In genomic region chr8:10413881-10414280, GRCm38 (mm10) we compare ENCODE assay signal across 20 mouse cellular contexts.
DNase-seq lines count a peak whose midpoint lies in the region; ATAC-seq lines count a peak whose summit lies in the region.
"Had no signal": no experiment of that assay in that cellular context is flagged by ENCODE, and none has a peak within 500 bp of the region (broad histone marks: within the 10 kb centered on the region; RNA-seq: fewer than 3 reads in every experiment).

No protein-coding gene starts in this region.

- H3K27me3 ChIP-seq in heart, embryonic 10.5 days (ENCODE audit: insufficient read depth, poor library complexity, severe bottlenecking): no peaks in the 10 kb centered on the region
- no peaks in the 10 kb centered on the region for H3K27me3 ChIP-seq in hindbrain, embryonic 14.5 days (ENCODE audit: control insufficient read depth, insufficient read depth, low read length)
- no peaks in the 10 kb centered on the region for H3K27me3 ChIP-seq in hindbrain, embryonic 10.5 days (ENCODE audit: insufficient read depth, poor library complexity, severe bottlenecking)
- H3K27me3 ChIP-seq: forebrain, embryonic 12.5 days had no signal

- no peak overlapping the region for H3K27ac ChIP-seq in heart, embryonic 10.5 days
- H3K27ac ChIP-seq in hindbrain, embryonic 14.5 days: no peak overlapping the region
- H3K27ac ChIP-seq in hindbrain, embryonic 10.5 days: no peak overlapping the region
- H3K27ac ChIP-seq: embryonic facial prominence, embryonic 13.5 days; embryonic facial prominence, embryonic 15.5 days; forebrain, embryonic 12.5 days had no signal

- H3K36me3 ChIP-seq in heart, embryonic 10.5 days: no peaks in the 10 kb centered on the region
- H3K36me3 ChIP-seq in hindbrain, embryonic 14.5 days (replicated peaks; ENCODE audit: control insufficient read depth, insufficient read depth): no peaks in the 10 kb centered on the region; the same call in 1 of the 2 replicates
- H3K36me3 ChIP-seq in hindbrain, embryonic 10.5 days: no peaks in the 10 kb centered on the region
- H3K36me3 ChIP-seq: embryonic facial prominence, embryonic 13.5 days; embryonic facial prominence, embryonic 15.5 days; forebrain, embryonic 10.5 days; forebrain, embryonic 12.5 days had no signal

- no peak overlapping the region for H3K4me2 ChIP-seq in hindbrain, embryonic 14.5 days (replicated peaks)
- H3K4me2 ChIP-seq: embryonic facial prominence, embryonic 13.5 days; embryonic facial prominence, embryonic 15.5 days; forebrain, embryonic 12.5 days had no signal

- peak overlapping the region; percentile 8; the same call in 1 of the 2 replicates for H3K9ac ChIP-seq in hindbrain, embryonic 14.5 days
- H3K9ac ChIP-seq: embryonic facial prominence, embryonic 13.5 days; embryonic facial prominence, embryonic 15.5 days; forebrain, embryonic 12.5 days had no signal

- WGBS in heart, embryonic 10.5 days: 81% methylated on average over 8 of the region's 8 CpGs
- 83% methylated on average over 8 of the region's 8 CpGs for WGBS in hindbrain, embryonic 14.5 days
- WGBS in hindbrain, embryonic 10.5 days: 90% methylated on average over 8 of the region's 8 CpGs

- no peak overlapping the region for H3K4me3 ChIP-seq in heart, embryonic 10.5 days
- H3K4me3 ChIP-seq in hindbrain, embryonic 14.5 days (replicated peaks; ENCODE audit: low read length): no peak overlapping the region
- no peak overlapping the region for H3K4me3 ChIP-seq in hindbrain, embryonic 10.5 days
- H3K4me3 ChIP-seq: embryonic facial prominence, embryonic 13.5 days; embryonic facial prominence, embryonic 15.5 days; erythroblast, embryonic 14.5 days; forebrain, embryonic 10.5 days; forebrain, embryonic 12.5 days had no signal

- no peaks in the 10 kb centered on the region for H3K9me3 ChIP-seq in heart, embryonic 10.5 days
- H3K9me3 ChIP-seq in hindbrain, embryonic 14.5 days (ENCODE audit: control insufficient read depth, low read length): no peaks in the 10 kb centered on the region
- no peaks in the 10 kb centered on the region for H3K9me3 ChIP-seq in hindbrain, embryonic 10.5 days
- H3K9me3 ChIP-seq: embryonic facial prominence, embryonic 13.5 days; embryonic facial prominence, embryonic 15.5 days; forebrain, embryonic 10.5 days; forebrain, embryonic 12.5 days had no signal

- ATAC-seq in hindbrain, embryonic 14.5 days (ENCODE audit: low FRiP score): no peak
- ATAC-seq: forebrain, embryonic 14.5 days had no signal

- DNase-seq in heart, embryonic 10.5 days (ENCODE audit: low spot score): peak; percentile 58
- DNase-seq in heart, adult 18-20 months: no peak
- DNase-seq in hindbrain, embryonic 14.5 days (ENCODE audit: low spot score): no peak
- DNase-seq in hindbrain, embryonic 10.5 days (ENCODE audit: low spot score): no peak
- DNase-seq: adrenal gland, adult 2 months; adrenal gland, postnatal 10 days; adrenal gland, postnatal 25 days; cerebellum, adult 11 months; cerebellum, adult 18-20 months; cerebellum, adult 8-10 months; cerebellum, adult 9-11 months; cerebellum, postnatal 14 days; cerebellum, postnatal 36 days; embryo, embryonic 11 days had no signal

- no peaks in the 10 kb centered on the region for H3K4me1 ChIP-seq in heart, embryonic 10.5 days
- peaks cover 12% of the 10 kb centered on the region; the same call in 1 of the 2 replicates for H3K4me1 ChIP-seq in hindbrain, embryonic 14.5 days (replicated peaks; ENCODE audit: control insufficient read depth, insufficient read depth, low read length)
- H3K4me1 ChIP-seq in hindbrain, embryonic 10.5 days (replicated peaks): peaks cover 3% of the 10 kb centered on the region
- H3K4me1 ChIP-seq: embryonic facial prominence, embryonic 13.5 days; embryonic facial prominence, embryonic 15.5 days had no signal
